Mouse (Mus musculus): Measurements from ENCODE around the gene Csrnp1.
A peak's percentile ranks its signal among the peaks of the same experiment; 100 is the strongest.

Gene Csrnp1

DNA sequence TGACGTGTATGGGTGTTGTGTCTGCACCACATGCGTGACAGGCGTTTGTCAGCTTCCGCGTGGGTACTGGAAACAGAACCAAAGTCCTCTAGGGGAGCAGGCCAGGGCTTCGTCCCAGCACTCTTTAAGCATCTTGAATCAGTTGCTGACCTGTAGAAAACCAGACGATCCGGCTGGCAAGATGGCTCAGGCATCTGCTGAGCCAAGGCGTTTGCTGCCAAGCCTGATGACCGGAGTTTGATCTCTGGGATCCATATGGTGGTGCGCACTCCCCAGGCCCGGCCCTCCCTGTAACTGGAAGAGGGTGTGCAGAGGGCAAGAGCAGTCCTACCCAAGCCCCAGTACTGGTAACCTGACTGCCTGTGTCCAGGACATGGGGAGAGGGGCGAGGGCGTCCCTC, 42.6 kb downstream of the Csrnp1 start:
- no peak for DNase-seq (ENCODE audit: low spot score)

DNA sequence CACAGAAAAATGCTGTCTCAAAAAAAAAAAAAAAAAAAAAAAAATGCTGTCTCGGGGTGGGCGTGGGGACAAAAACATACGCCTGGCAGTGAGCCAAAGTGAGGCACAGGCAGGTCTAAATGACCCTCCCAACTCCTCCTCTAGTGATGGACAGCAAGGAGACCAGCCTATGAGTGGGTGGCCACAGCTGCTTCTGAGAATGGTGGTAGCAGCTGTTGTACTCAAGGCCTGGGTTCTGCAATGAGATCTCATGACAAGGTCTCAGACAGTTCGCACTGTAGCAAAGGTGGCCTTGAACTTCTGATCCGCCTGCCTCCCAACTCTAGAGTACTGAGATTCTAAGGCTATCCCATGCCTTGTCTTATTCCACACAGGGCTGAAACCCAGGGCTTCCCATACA, 43.1 kb downstream of the Csrnp1 start:
- no peak for DNase-seq (ENCODE audit: low spot score)

DNA sequence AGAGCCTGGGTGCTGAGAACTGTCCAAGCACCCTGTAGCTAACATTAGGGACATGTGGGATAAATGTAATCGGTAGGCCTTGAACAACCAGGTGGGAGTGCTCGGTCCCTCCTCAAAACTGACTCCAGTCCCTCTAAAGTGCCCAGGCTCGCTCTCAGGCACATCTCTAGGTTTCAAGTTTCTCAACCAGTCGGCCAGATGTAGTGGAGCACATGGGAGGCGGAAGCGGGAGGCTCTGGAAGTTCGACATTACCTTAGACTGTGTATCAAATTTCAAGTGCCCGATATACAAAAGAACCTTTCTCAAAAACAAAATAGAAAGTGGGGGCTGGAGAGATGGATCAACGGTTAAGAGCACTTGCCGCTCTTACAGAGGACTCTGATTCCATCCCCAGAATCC, 44.8 kb downstream of the Csrnp1 start:
- no peak for DNase-seq (ENCODE audit: low spot score)

DNA sequence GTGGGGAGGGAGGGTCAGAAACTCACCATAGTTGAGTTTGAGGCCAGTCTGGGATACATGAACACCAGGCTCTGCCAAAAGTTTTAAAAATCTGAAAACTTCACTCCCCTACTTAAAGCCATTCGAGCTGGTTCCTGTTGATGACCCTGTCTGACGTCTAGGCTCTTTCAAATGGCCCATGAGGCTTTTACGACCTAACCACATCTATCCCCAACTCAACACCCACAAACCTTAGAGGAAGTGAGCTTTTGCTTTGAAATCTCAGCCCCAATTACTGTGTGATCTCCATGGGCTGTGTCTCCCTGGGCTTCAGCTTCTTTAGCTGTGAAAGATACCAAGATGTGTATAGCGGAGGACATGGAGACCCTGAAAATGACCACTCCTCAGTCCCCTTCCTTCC, 46.0 kb downstream of the Csrnp1 start:
- no peak for DNase-seq (ENCODE audit: low spot score)

DNA sequence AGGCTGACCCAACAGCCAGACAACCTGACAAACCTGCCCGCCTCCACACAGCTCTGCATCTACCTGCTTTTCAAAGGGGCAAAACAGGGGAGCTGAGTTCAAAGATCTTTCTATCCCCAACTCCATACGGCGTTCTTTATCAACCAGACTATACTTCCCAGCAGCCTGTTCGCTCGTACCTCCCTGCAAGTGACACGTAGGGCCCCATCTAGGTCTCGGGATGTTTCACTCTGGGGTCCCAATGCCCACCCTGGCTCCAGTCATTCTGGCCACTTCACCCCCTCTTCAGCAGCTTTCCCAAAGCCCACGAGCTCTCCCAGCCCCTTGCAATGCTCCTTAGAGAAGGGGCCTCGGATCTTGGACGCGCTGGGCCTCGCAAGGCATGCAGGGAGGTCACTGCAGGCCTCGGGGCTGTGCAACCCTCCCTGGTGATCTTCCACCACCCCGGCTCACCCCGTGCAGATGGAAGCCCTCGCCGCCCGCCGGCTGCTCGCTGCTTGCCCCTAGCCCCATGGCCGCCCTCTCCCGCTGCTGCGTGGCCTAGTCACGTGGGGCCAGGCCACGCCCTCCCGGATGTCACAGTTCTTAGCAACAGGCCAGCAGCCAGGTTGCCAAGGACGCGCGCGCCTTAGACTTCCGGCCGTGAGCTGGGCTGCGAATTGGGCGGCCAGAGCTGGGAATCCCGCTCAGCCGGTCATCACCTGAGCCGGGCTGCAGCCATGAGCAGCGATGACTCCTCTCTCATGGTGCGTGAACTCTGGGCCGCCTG, 47.3 kb downstream of the Csrnp1 start, which contains the start of the genes Gorasp1 and Ttc21a:
Gene Gorasp1 (minus strand): TSS at position 561 of the 769 bp plus-strand sequence.
Gene Ttc21a (plus strand): TSS at position 602 of the 769 bp plus-strand sequence.
- DNase-seq (ENCODE audit: low spot score): peak; percentile 97

DNA sequence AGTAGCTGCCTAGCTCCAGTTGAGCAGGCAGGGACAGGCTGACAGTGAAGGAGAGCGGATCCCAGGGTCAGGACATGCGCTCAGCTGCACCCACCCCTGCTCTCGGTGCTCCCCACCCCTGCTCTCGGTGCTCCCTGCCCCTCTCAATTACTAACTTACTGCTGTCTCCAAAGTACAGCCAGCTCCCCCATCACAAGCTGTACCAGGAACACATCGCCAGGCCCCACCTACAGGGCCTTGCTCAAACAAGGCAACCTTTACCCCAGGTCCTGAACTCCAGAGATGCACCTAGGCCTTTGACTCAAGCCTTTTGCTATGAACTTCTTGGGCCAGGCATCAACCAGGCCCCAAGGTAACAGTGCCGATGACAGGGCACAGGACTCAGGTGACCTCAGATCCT, 50.8 kb downstream of the Csrnp1 start:
- DNase-seq (ENCODE audit: low spot score): no peak

DNA sequence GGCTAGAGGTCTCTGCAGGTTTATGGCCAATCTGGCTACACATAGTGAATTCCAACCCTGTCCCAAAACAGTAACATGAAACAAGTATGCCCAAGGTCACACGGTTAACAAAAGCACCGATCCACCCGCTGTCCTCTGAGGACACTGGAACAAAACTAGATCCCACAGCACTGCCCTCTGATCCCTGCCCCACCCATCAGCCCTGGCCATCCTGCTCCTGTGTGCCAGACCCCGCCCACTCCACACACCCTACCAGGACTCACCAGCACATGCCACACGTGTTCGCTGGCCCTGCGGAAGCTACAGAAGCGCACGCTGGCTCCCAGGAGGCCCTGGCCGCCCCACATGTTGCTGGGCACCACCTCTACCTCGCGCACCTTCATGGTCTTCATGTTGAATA, 52.1 kb downstream of the Csrnp1 start:
- peak; percentile 39 for DNase-seq (ENCODE audit: low spot score)

DNA sequence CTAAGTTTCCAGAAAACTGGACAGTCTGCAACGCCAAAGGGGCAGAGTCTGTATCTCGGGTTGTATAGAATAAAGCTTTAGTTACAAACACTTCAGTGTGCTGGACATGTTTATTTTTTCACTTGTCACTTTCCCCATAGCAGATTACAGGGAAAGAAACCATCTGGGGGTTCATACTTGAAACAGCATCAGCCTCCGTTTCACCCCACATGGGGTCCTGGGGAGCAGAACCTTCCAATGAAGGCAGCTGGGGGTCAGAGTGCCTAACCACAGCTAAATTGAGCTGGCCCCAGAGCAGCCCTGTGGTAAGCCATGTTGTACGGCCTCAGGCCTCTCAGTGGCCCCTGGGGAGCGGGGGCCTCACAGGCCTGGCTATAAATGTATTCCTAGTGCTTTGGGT, 58.0 kb downstream of the Csrnp1 start:
- no peak for DNase-seq (ENCODE audit: low spot score)

DNA sequence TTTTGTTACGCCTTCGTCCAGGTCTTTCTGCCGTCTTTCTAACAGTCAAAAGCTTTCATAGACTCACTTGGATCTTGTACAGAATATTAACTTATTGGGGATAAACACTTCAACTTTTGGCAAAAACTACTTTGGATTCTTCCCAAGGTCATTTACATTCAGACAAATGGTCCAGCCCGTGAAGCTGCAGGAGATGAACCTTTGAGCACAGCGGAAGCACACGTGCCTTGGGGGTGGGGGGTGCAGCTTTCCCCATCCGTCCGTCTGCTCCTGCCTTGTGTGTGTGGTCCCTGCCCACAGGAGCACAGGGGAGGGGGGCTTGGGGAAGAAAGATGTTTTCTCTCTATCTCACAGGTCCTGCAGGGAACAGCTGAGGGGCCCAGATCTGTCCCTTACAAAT, 58.7 kb downstream of the Csrnp1 start:
- no peak for DNase-seq (ENCODE audit: low spot score)

DNA sequence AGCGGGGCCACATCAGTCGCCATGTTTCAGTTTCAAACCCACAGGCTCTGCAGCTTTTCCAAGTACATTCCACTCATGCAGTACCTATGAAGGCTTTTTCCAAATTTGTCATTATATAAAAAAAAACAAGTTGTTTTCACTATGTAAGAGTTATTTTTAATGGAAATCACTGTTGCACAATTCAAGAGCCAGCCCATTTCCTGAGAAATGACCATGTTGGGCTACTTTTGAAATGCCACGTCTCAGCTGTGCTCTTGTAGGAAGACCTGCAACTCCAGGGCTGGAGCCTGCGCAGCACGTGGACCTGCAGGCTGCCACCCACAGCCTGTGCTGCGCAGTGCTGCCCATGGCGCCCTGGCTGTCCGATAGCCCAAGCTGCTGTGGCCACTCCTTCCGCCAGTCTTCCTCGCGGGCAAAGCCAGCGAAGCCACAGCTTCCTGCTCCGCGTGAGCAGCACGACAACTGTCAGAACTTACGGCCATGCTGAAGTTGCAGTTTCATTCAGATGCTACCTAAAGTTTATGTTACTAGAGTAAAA, 59.3 kb downstream of the Csrnp1 start:
- no peak for DNase-seq (ENCODE audit: low spot score)

DNA sequence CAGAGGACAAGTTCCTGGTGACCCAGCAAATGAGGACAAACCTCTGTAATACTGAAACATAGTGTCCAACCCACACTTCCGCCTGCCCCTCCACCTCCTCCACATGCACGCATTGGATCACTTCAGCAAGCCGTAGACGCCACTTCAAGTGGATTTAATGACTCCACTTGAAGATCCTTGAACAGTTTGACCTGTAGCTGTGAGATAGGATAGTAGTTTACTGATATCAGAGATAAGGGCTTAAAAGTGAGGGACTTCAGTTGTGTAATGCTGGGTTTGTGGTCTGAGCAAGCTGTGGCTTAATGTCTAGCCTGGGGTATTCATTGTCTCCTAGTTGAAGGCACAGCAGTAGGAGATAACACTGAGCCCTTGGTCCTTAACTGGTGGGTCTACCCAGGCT, 61.0 kb downstream of the Csrnp1 start:
- no peak for DNase-seq (ENCODE audit: low spot score)

All from urinary bladder, postnatal 14 days (tissue).